Mouse (Mus musculus): ENCODE results near the gene Cpd. TPM values are rescaled to one million over a fixed set of nuclear protein-coding genes. Genes with fewer than 3 reads are reported as not detected.
A peak's percentile ranks its signal among the peaks of the same experiment; 100 is the strongest.
"Not testable (repeated sequence)": the region's sequence is repeated elsewhere in the genome, so short reads cannot be mapped to it uniquely, and the experiment has no call there.

The Cpd gene
- polyA plus RNA-seq, 1 experiment from 2014 or later: 23.4 TPM

DNA sequence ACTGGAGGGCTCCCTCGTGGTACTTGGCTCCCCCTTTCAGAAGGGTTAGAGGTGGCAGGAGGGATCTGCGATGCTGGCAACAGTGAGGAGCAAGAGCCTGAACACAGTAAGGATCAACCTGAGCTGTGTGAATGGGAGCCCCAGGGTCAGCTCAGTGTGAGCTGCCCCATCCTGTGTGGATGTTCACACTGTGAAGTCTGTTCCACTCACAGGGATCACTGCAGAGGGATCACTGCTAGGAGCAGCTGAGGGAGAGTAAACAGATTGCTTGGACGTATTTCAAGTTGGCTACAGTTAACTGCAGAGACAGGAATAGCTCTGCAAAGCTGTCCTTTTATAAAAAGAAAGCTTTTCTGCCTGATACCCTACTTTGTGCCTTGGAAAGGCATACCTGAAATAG is 37.4 kb downstream of the Cpd start:
- Histone ChIP-seq H3K36me3 (ENCODE audit: control insufficient read depth, insufficient read depth, low read length) (peaks cover 75% of the 10 kb centered on the region), H3K27me3 (ENCODE audit: control insufficient read depth, insufficient read depth, low read length) (no peaks in the 10 kb centered on the region), H3K9ac (ENCODE audit: low read length) (no peak overlapping the region), H3K9me3 (ENCODE audit: control insufficient read depth, low read length) (no peaks in the 10 kb centered on the region), H3K4me1 (ENCODE audit: control insufficient read depth in 2 of 2, insufficient read depth in 2 of 2, low read length in 2 of 2) (peaks cover 2 to 12% of the 10 kb centered on the region in 2 experiments; a peak in 3 of 4 replicates), H3K4me3 (ENCODE audit: control insufficient read depth in 1 of 2, insufficient read depth in 1 of 2, low read depth in 1 of 2, low read length in 2 of 2) (no peak overlapping the region), H3K27ac (replicated peaks in 1 of 2; ENCODE audit: control insufficient read depth in 1 of 2, insufficient read depth in 1 of 2, low read depth in 2 of 2, low read length in 2 of 2) (peak overlapping the region in 1 of 2 experiments; percentile 25; a peak in 1 of 4 replicates), H3K4me2 (ENCODE audit: low read length) (no peak overlapping the region)
- 36% methylated on average over 3 of the region's 3 CpGs for WGBS
- no peak for ATAC-seq (ENCODE audit: insufficient number of reproducible peaks, insufficient read depth, low FRiP score, low read depth)

DNA sequence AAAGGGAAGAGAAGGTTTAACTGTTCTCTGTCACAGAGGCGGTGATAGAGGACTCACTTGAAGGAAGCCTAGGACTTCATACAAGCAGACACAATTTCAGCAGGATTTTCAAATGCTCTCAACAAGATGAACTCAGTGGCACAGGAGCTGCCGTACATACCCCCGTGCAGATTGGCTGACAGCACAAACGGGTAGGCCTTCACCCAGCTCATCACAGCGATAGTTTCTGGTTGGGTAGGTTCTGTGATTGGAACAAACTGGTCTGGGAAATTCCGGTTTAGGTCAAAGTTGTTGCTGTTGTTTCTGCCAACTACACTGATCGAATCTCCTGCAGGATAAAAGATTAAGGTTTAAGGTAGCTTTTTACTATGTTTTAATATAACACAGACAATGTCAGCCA is 38.3 kb downstream of the Cpd start:
- H3K9ac ChIP-seq (ENCODE audit: low read length): no peak overlapping the region
- peaks cover 74% of the 10 kb centered on the region for H3K36me3 ChIP-seq (ENCODE audit: control insufficient read depth, insufficient read depth, low read length)
- no peak overlapping the region for H3K4me3 ChIP-seq (ENCODE audit: control insufficient read depth in 1 of 2, insufficient read depth in 1 of 2, low read depth in 1 of 2, low read length in 2 of 2)
- H3K4me1 ChIP-seq (ENCODE audit: control insufficient read depth in 2 of 2, insufficient read depth in 2 of 2, low read length in 2 of 2): peaks cover 2 to 12% of the 10 kb centered on the region in 2 experiments; a peak in 3 of 4 replicates
- no peaks in the 10 kb centered on the region for H3K9me3 ChIP-seq (ENCODE audit: control insufficient read depth, low read length)
- no peak overlapping the region for H3K27ac ChIP-seq (replicated peaks in 1 of 2; ENCODE audit: control insufficient read depth in 1 of 2, insufficient read depth in 1 of 2, low read depth in 2 of 2, low read length in 2 of 2)
- 92% methylated on average over 7 of the region's 7 CpGs for WGBS
- ATAC-seq (ENCODE audit: insufficient number of reproducible peaks, insufficient read depth, low FRiP score, low read depth): no peak
- no peak overlapping the region for H3K4me2 ChIP-seq (ENCODE audit: low read length)
- no peaks in the 10 kb centered on the region for H3K27me3 ChIP-seq (ENCODE audit: control insufficient read depth, insufficient read depth, low read length)

- H3K9me3 ChIP-seq (ENCODE audit: control insufficient read depth, low read length): no peaks in the 10 kb centered on the region
- H3K4me3 ChIP-seq (ENCODE audit: control insufficient read depth in 1 of 2, insufficient read depth in 1 of 2, low read depth in 1 of 2, low read length in 2 of 2): no peak overlapping the region
- H3K9ac ChIP-seq (ENCODE audit: low read length): no peak overlapping the region
- H3K4me2 ChIP-seq (ENCODE audit: low read length): no peak overlapping the region
- H3K27me3 ChIP-seq (ENCODE audit: control insufficient read depth, insufficient read depth, low read length): no peaks in the 10 kb centered on the region
- peaks cover 76% of the 10 kb centered on the region for H3K36me3 ChIP-seq (ENCODE audit: control insufficient read depth, insufficient read depth, low read length)
- no peak for ATAC-seq (ENCODE audit: insufficient number of reproducible peaks, insufficient read depth, low FRiP score, low read depth)
- no peak overlapping the region for H3K27ac ChIP-seq (replicated peaks in 1 of 2; ENCODE audit: control insufficient read depth in 1 of 2, insufficient read depth in 1 of 2, low read depth in 2 of 2, low read length in 2 of 2)
- H3K4me1 ChIP-seq (ENCODE audit: control insufficient read depth in 2 of 2, insufficient read depth in 2 of 2, low read length in 2 of 2): peaks cover 2 to 12% of the 10 kb centered on the region in 2 experiments; a peak in 3 of 4 replicates
- 93% methylated on average over 3 of the region's 3 CpGs for WGBS
Measured at GRCm38 (mm10) chr11:76807007-76807679, 39.7 kb downstream of the Cpd start.

GRCm38 (mm10) chr11:76806026-76806425 is 40.8 kb downstream of the Cpd start:
- Histone ChIP-seq H3K4me3 (ENCODE audit: control insufficient read depth in 1 of 2, insufficient read depth in 1 of 2, low read depth in 1 of 2, low read length in 2 of 2) (no peak overlapping the region), H3K36me3 (ENCODE audit: control insufficient read depth, insufficient read depth, low read length) (peaks cover 79% of the 10 kb centered on the region), H3K27ac (replicated peaks in 1 of 2; ENCODE audit: control insufficient read depth in 1 of 2, insufficient read depth in 1 of 2, low read depth in 2 of 2, low read length in 2 of 2) (no peak overlapping the region), H3K4me1 (ENCODE audit: control insufficient read depth in 2 of 2, insufficient read depth in 2 of 2, low read length in 2 of 2) (peaks cover 2 to 12% of the 10 kb centered on the region in 2 experiments; a peak in 3 of 4 replicates), H3K4me2 (ENCODE audit: low read length) (no peak overlapping the region), H3K9ac (ENCODE audit: low read length) (no peak overlapping the region), H3K9me3 (ENCODE audit: control insufficient read depth, low read length) (no peaks in the 10 kb centered on the region), H3K27me3 (ENCODE audit: control insufficient read depth, insufficient read depth, low read length) (no peaks in the 10 kb centered on the region)
- WGBS: 78% methylated on average over 4 of the region's 4 CpGs
- ATAC-seq (ENCODE audit: insufficient number of reproducible peaks, insufficient read depth, low FRiP score, low read depth): no peak

DNA sequence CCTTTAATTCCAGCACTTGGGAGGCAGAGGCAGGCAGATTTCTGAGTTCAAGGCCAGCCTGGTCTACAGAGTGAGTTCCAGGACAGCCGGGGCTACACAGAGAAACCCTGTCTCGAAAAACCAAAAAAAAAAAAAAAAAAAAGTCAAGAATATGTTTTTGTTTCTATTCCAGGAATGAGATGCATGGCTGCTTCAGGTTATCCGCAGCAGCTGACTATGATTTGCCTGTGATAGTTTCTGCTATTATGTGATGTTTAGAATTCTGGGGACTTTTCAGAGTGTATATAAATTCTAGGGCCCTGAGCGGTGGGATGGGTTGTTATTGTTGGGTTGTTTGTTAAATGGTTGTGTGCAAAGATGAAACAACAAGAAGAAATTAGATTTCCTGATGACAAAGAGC is 41.7 kb downstream of the Cpd start:
- not testable (repeated sequence) for ATAC-seq (ENCODE audit: insufficient number of reproducible peaks, insufficient read depth, low FRiP score, low read depth); H3K4me2 ChIP-seq (ENCODE audit: low read length); H3K27ac ChIP-seq (replicated peaks in 1 of 2; ENCODE audit: control insufficient read depth in 1 of 2, insufficient read depth in 1 of 2, low read depth in 2 of 2, low read length in 2 of 2); H3K4me3 ChIP-seq (ENCODE audit: control insufficient read depth in 1 of 2, insufficient read depth in 1 of 2, low read depth in 1 of 2, low read length in 2 of 2); H3K9me3 ChIP-seq (ENCODE audit: control insufficient read depth, low read length); H3K27me3 ChIP-seq (ENCODE audit: control insufficient read depth, insufficient read depth, low read length); H3K9ac ChIP-seq (ENCODE audit: low read length)
- Histone ChIP-seq H3K4me1 (ENCODE audit: control insufficient read depth in 2 of 2, insufficient read depth in 2 of 2, low read length in 2 of 2) (peaks cover 2 to 12% of the 10 kb centered on the region in 2 experiments; a peak in 3 of 4 replicates), H3K36me3 (ENCODE audit: control insufficient read depth, insufficient read depth, low read length) (peaks cover 75% of the 10 kb centered on the region)
- WGBS: 93% methylated on average over 2 of the region's 4 CpGs

GRCm38 (mm10) chr11:76803266-76803665 is 43.6 kb downstream of the Cpd start:
- H3K9ac ChIP-seq (ENCODE audit: low read length): no peak overlapping the region
- no peaks in the 10 kb centered on the region for H3K9me3 ChIP-seq (ENCODE audit: control insufficient read depth, low read length)
- no peak overlapping the region for H3K4me3 ChIP-seq (ENCODE audit: control insufficient read depth in 1 of 2, insufficient read depth in 1 of 2, low read depth in 1 of 2, low read length in 2 of 2)
- H3K4me1 ChIP-seq (ENCODE audit: control insufficient read depth in 2 of 2, insufficient read depth in 2 of 2, low read length in 2 of 2): peaks cover 0 to 5% of the 10 kb centered on the region in 2 experiments; a peak in 2 of 4 replicates
- 90% methylated on average over 3 of the region's 3 CpGs for WGBS
- H3K4me2 ChIP-seq (ENCODE audit: low read length): no peak overlapping the region
- no peak for ATAC-seq (ENCODE audit: insufficient number of reproducible peaks, insufficient read depth, low FRiP score, low read depth)
- H3K27ac ChIP-seq (replicated peaks in 1 of 2; ENCODE audit: control insufficient read depth in 1 of 2, insufficient read depth in 1 of 2, low read depth in 2 of 2, low read length in 2 of 2): no peak overlapping the region
- H3K27me3 ChIP-seq (ENCODE audit: control insufficient read depth, insufficient read depth, low read length): no peaks in the 10 kb centered on the region
- H3K36me3 ChIP-seq (ENCODE audit: control insufficient read depth, insufficient read depth, low read length): peaks cover 82% of the 10 kb centered on the region

DNA sequence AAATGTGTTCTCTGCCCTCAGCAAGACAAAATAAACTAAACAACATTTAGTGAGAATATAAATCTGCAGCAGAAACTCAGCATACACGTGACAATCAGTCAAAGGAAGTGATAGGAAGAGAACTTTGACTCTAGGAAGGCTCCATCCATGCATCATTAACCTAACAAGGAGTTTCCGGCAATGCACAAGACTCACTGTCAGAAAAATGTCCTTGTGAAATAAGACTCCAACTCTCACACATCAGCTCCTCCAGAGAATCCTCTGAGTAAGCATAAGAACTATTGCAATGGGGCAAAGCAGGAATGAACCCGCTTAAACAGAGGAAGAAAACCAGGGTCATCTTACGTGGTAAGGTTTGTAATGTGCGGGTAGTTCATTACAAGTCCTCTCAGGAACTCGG is 49.6 kb downstream of the Cpd start:
- WGBS: 86% methylated on average over 6 of the region's 6 CpGs
- Histone ChIP-seq H3K9me3 (ENCODE audit: control insufficient read depth, low read length) (no peaks in the 10 kb centered on the region), H3K4me3 (ENCODE audit: control insufficient read depth in 1 of 2, insufficient read depth in 1 of 2, low read depth in 1 of 2, low read length in 2 of 2) (no peak overlapping the region), H3K4me2 (ENCODE audit: low read length) (no peak overlapping the region), H3K4me1 (ENCODE audit: control insufficient read depth in 2 of 2, insufficient read depth in 2 of 2, low read length in 2 of 2) (no peaks in the 10 kb centered on the region), H3K36me3 (ENCODE audit: control insufficient read depth, insufficient read depth, low read length) (peaks cover 73% of the 10 kb centered on the region), H3K27ac (replicated peaks in 1 of 2; ENCODE audit: control insufficient read depth in 1 of 2, insufficient read depth in 1 of 2, low read depth in 2 of 2, low read length in 2 of 2) (no peak overlapping the region), H3K27me3 (ENCODE audit: control insufficient read depth, insufficient read depth, low read length) (no peaks in the 10 kb centered on the region), H3K9ac (ENCODE audit: low read length) (no peak overlapping the region)
- ATAC-seq (ENCODE audit: insufficient number of reproducible peaks, insufficient read depth, low FRiP score, low read depth): no peak

GRCm38 (mm10) chr11:76795326-76795725 is 51.5 kb downstream of the Cpd start:
- Histone ChIP-seq H3K4me1 (ENCODE audit: control insufficient read depth in 2 of 2, insufficient read depth in 2 of 2, low read length in 2 of 2) (no peaks in the 10 kb centered on the region), H3K27ac (replicated peaks in 1 of 2; ENCODE audit: control insufficient read depth in 1 of 2, insufficient read depth in 1 of 2, low read depth in 2 of 2, low read length in 2 of 2) (no peak overlapping the region), H3K4me3 (ENCODE audit: control insufficient read depth in 1 of 2, insufficient read depth in 1 of 2, low read depth in 1 of 2, low read length in 2 of 2) (no peak overlapping the region), H3K27me3 (ENCODE audit: control insufficient read depth, insufficient read depth, low read length) (no peaks in the 10 kb centered on the region), H3K9ac (ENCODE audit: low read length) (no peak overlapping the region), H3K9me3 (ENCODE audit: control insufficient read depth, low read length) (no peaks in the 10 kb centered on the region), H3K36me3 (ENCODE audit: control insufficient read depth, insufficient read depth, low read length) (peaks cover 77% of the 10 kb centered on the region), H3K4me2 (ENCODE audit: low read length) (no peak overlapping the region)
- whole genome bisulfite sequencing: 93% methylated on average over 5 of the region's 5 CpGs
- no peak for ATAC-seq (ENCODE audit: insufficient number of reproducible peaks, insufficient read depth, low FRiP score, low read depth)

Measured in heart, embryonic 14.5 days (tissue).